Mouse (Mus musculus) lung, embryonic 16.5 days (tissue): ENCODE measurements at regions not wholly inside any gene's neighbourhood (a gene's known extent, or its start where the extent isn't known, plus 50 kb on each side); places are given as distances from the start of the nearest gene placed in this dataset.

Experiments
- ATAC-seq: fragments of 200-750 bp; cut with Nextera tagmentation; 2 replicates; pipeline ENCODE4 v1.8.0; 2017; ENCODE audit warnings: low read depth, mild to moderate bottlenecking, moderate library complexity
- H3K27ac ChIP-seq: fragments of 300-500 bp; sonication (generic); 2 replicates; pipeline ENCODE4 v1.5.1; 2014; ENCODE audit warnings: mild to moderate bottlenecking, control low read depth, low read length
- H3K27me3 ChIP-seq: fragments of 300-500 bp; sonication (generic); 2 replicates; pipeline ENCODE4 v1.6.1; 2014; ENCODE audit warnings: low read depth, low read length, mixed read lengths; ENCODE audit not compliant: control insufficient read depth, insufficient read depth
- H3K36me3 ChIP-seq: fragments of 300-500 bp; sonication (generic); 2 replicates; pipeline ENCODE4 v1.6.1; 2014; ENCODE audit warnings: low read length; ENCODE audit not compliant: control insufficient read depth, insufficient read depth
- H3K4me1 ChIP-seq: fragments of 300-500 bp; sonication (generic); replicated peaks from 2 replicates; pipeline ENCODE4 v1.6.1; 2014; ENCODE audit warnings: low read length, mixed read lengths; ENCODE audit not compliant: control insufficient read depth, insufficient read depth
- H3K4me2 ChIP-seq: fragments of 300-500 bp; sonication (generic); 2 replicates; pipeline ENCODE4 v1.6.1; 2014; ENCODE audit warnings: low read depth, low read length, control low read depth
- H3K4me3 ChIP-seq: fragments of 300-500 bp; sonication (generic); 2 replicates; pipeline ENCODE4 v1.5.1; 2014; ENCODE audit warnings: mild to moderate bottlenecking, low read length, control low read depth
- H3K9ac ChIP-seq: fragments of 300-500 bp; sonication (generic); 2 replicates; pipeline ENCODE4 v1.6.1; 2014; ENCODE audit warnings: low read length, control low read depth
- H3K9me3 ChIP-seq: fragments of 300-500 bp; sonication (generic); 2 replicates; pipeline ENCODE4 v1.6.1; 2016; ENCODE audit warnings: low read length; ENCODE audit not compliant: control insufficient read depth
- WGBS: fragments of 180-500 bp; shearing (Covaris S2); extraction: QIAGEN DNeasy Blood & Tissue Kit; methylation state at CpG from one replicate; pipeline ENCODE4 v1.1.7; 2014; 5-methylcytosine and 5-hydroxymethylcytosine counted together

GRCm38 (mm10) chr13:37601068-37601467 lies 177.1 kb upstream of the Rreb1 start:
- Histone ChIP-seq H3K27ac (no peak overlapping the region), H3K27me3 (no peaks in the 10 kb centered on the region), H3K9me3 (no peaks in the 10 kb centered on the region), H3K4me2 (no peak overlapping the region), H3K4me3 (no peak overlapping the region), H3K9ac (no peak overlapping the region), H3K4me1 (peaks cover 10% of the 10 kb centered on the region), H3K36me3 (no peaks in the 10 kb centered on the region)
- no peak for ATAC-seq
- 75% methylated on average over 7 of the region's 7 CpGs for WGBS

- no peak overlapping the region for H3K4me2 ChIP-seq
- no peaks in the 10 kb centered on the region for H3K9me3 ChIP-seq
- H3K9ac ChIP-seq, result no peak overlapping the region
- H3K27me3 ChIP-seq, result no peaks in the 10 kb centered on the region
- no peak overlapping the region for H3K27ac ChIP-seq
- no peak overlapping the region for H3K4me3 ChIP-seq
- H3K4me1 ChIP-seq, result peaks cover 10% of the 10 kb centered on the region
- no peaks in the 10 kb centered on the region for H3K36me3 ChIP-seq
- WGBS, result 31% methylated on average over 4 of the region's 4 CpGs
- 0 out of 2 replicates have a peak, but pooled peaks have one; percentile 34 for ATAC-seq
Observed at GRCm38 (mm10) chr13:37602256-37602655, 175.9 kb upstream of the Rreb1 start.

GRCm38 (mm10) chr13:37603226-37603994 lies 174.8 kb upstream of the Rreb1 start:
- H3K9me3 ChIP-seq, result no peaks in the 10 kb centered on the region
- no peak overlapping the region for H3K4me2 ChIP-seq
- H3K27ac ChIP-seq, result no peak overlapping the region
- H3K9ac ChIP-seq, result no peak overlapping the region
- peaks cover 14% of the 10 kb centered on the region for H3K4me1 ChIP-seq
- no peak for ATAC-seq
- H3K36me3 ChIP-seq, result no peaks in the 10 kb centered on the region
- H3K4me3 ChIP-seq, result no peak overlapping the region
- H3K27me3 ChIP-seq, result no peaks in the 10 kb centered on the region
- WGBS, result 69% methylated on average over 8 of the region's 8 CpGs

- Histone ChIP-seq H3K4me1 (peaks cover 21% of the 10 kb centered on the region), H3K36me3 (no peaks in the 10 kb centered on the region)
- WGBS, result 89% methylated on average over 5 of the region's 5 CpGs
Observed at GRCm38 (mm10) chr13:37606250-37606649, 171.9 kb upstream of the Rreb1 start.

GRCm38 (mm10) chr13:37609085-37609484 lies 169.1 kb upstream of the Rreb1 start:
- H3K36me3 ChIP-seq, result no peaks in the 10 kb centered on the region
- H3K9me3 ChIP-seq, result no peaks in the 10 kb centered on the region
- H3K27me3 ChIP-seq, result no peaks in the 10 kb centered on the region
- H3K4me2 ChIP-seq, result no peak overlapping the region
- peaks cover 11% of the 10 kb centered on the region for H3K4me1 ChIP-seq
- WGBS, result 59% methylated on average over 5 of the region's 5 CpGs
- H3K4me3 ChIP-seq, result no peak overlapping the region
- no peak overlapping the region for H3K9ac ChIP-seq
- ATAC-seq, result peak; percentile 87
- H3K27ac ChIP-seq, result no peak overlapping the region

More at GRCm38 (mm10) chr13:37606250-37606649, 171.9 kb upstream of the Rreb1 start:
- no peak overlapping the region for H3K27ac ChIP-seq
- no peak overlapping the region for H3K4me3 ChIP-seq
- no peak overlapping the region for H3K4me2 ChIP-seq
- no peaks in the 10 kb centered on the region for H3K9me3 ChIP-seq
- H3K27me3 ChIP-seq, result no peaks in the 10 kb centered on the region
- no peak overlapping the region for H3K9ac ChIP-seq
- no peak for ATAC-seq

- WGBS, result 73% methylated on average over 3 of the region's 3 CpGs
Observed at GRCm38 (mm10) chr13:37611387-37611786, 166.8 kb upstream of the Rreb1 start.

GRCm38 (mm10) chr13:37617015-37617414 lies 161.2 kb upstream of the Rreb1 start:
- ATAC-seq, result no peak
- Histone ChIP-seq H3K27ac (no peak overlapping the region), H3K27me3 (no peaks in the 10 kb centered on the region), H3K4me2 (no peak overlapping the region), H3K36me3 (no peaks in the 10 kb centered on the region), H3K4me1 (peaks cover 11% of the 10 kb centered on the region), H3K9ac (no peak overlapping the region), H3K4me3 (no peak overlapping the region), H3K9me3 (no peaks in the 10 kb centered on the region)
- 80% methylated on average over 4 of the region's 4 CpGs for WGBS

More at GRCm38 (mm10) chr13:37611387-37611786, 166.8 kb upstream of the Rreb1 start:
- Histone ChIP-seq H3K36me3 (no peaks in the 10 kb centered on the region), H3K9ac (no peak overlapping the region), H3K4me2 (no peak overlapping the region), H3K4me1 (peaks cover 11% of the 10 kb centered on the region), H3K27me3 (no peaks in the 10 kb centered on the region), H3K9me3 (no peaks in the 10 kb centered on the region), H3K27ac (no peak overlapping the region), H3K4me3 (no peak overlapping the region)
- no peak for ATAC-seq

GRCm38 (mm10) chr13:37619841-37620725 lies 158.1 kb upstream of the Rreb1 start:
- WGBS, result 30% methylated on average over 11 of the region's 11 CpGs
- Histone ChIP-seq H3K9ac (peak overlapping the region; percentile 29), H3K27me3 (no peaks in the 10 kb centered on the region), H3K4me1 (peaks cover 14% of the 10 kb centered on the region), H3K4me3 (no peak overlapping the region), H3K27ac (peak overlapping the region; percentile 86), H3K9me3 (no peaks in the 10 kb centered on the region), H3K36me3 (no peaks in the 10 kb centered on the region), H3K4me2 (no peak overlapping the region)
- peak; percentile 94 for ATAC-seq

GRCm38 (mm10) chr13:37621319-37622050 lies 156.7 kb upstream of the Rreb1 start:
- H3K27ac ChIP-seq, result no peak overlapping the region
- no peaks in the 10 kb centered on the region for H3K36me3 ChIP-seq
- WGBS, result 75% methylated on average over 5 of the region's 5 CpGs
- no peak overlapping the region for H3K4me3 ChIP-seq
- H3K9me3 ChIP-seq, result no peaks in the 10 kb centered on the region
- no peak for ATAC-seq
- H3K4me1 ChIP-seq, result peaks cover 14% of the 10 kb centered on the region
- no peak overlapping the region for H3K9ac ChIP-seq
- H3K4me2 ChIP-seq, result no peak overlapping the region
- no peaks in the 10 kb centered on the region for H3K27me3 ChIP-seq
